Mouse (Mus musculus) hindbrain, postnatal 0 days (tissue): ENCODE measurements at regions not wholly inside any gene's neighbourhood (a gene's known extent, or its start where the extent isn't known, plus 50 kb on each side); places are given as distances from the start of the nearest gene placed in this dataset.

Experiments
- ATAC-seq: fragments of 200-750 bp; cut with Nextera tagmentation; 2 replicates; pipeline ENCODE4 v1.8.0; 2017; ENCODE audit warnings: mild to moderate bottlenecking, moderate TSS enrichment, moderate library complexity
- DNase-seq: peaks from one replicate; pipeline ENCODE4 v3.0.0-alpha.2; 2015; ENCODE audit warnings: low spot score
- H3K27ac ChIP-seq: fragments of 300-500 bp; sonication (generic); 2 replicates; pipeline ENCODE4 v1.5.1; 2014; ENCODE audit warnings: mild to moderate bottlenecking
- H3K27me3 ChIP-seq: fragments of 300-500 bp; sonication (generic); 2 replicates; pipeline ENCODE4 v1.6.1; 2014; ENCODE audit warnings: low read length, mixed read lengths; ENCODE audit not compliant: insufficient read depth
- H3K36me3 ChIP-seq: fragments of 300-500 bp; sonication (generic); 2 replicates; pipeline ENCODE4 v1.6.1; 2014; ENCODE audit warnings: low read length, mixed read lengths; ENCODE audit not compliant: insufficient read depth
- H3K4me1 ChIP-seq: fragments of 300-500 bp; sonication (generic); 2 replicates; pipeline ENCODE4 v1.6.1; 2014; ENCODE audit warnings: antibody characterized with exemption, low read length, mixed read lengths; ENCODE audit not compliant: insufficient read depth
- H3K4me2 ChIP-seq: fragments of 300-500 bp; sonication (generic); 2 replicates; pipeline ENCODE4 v1.6.1; 2014; ENCODE audit warnings: low read depth, mild to moderate bottlenecking, low read length, moderate library complexity, mixed read lengths
- H3K4me3 ChIP-seq: fragments of 300-500 bp; sonication (generic); 2 replicates; pipeline ENCODE4 v1.5.1; 2014; ENCODE audit warnings: low read length
- H3K9ac ChIP-seq: fragments of 300-500 bp; sonication (generic); replicated peaks from 2 replicates; pipeline ENCODE4 v1.6.1; 2014; ENCODE audit warnings: mild to moderate bottlenecking, low read length, moderate library complexity, mixed read lengths
- H3K9me3 ChIP-seq: fragments of 300-500 bp; sonication (generic); 2 replicates; pipeline ENCODE4 v1.6.1; 2016; ENCODE audit warnings: low read length, mixed read lengths
- CTCF ChIP-seq: IDR thresholded peaks from 2 replicates; pipeline ENCODE4 v1.5.1; 2016; ENCODE audit warnings: antibody characterized with exemption, control low read depth, low read depth
- WGBS: fragments of 180-500 bp; shearing (Covaris S2); extraction: QIAGEN DNeasy Blood & Tissue Kit; methylation state at CpG from one replicate; pipeline ENCODE4 v1.1.7; 2014; 5-methylcytosine and 5-hydroxymethylcytosine counted together

- Histone ChIP-seq H3K27me3 (no peaks in the 10 kb centered on the region), H3K4me1 (no peaks in the 10 kb centered on the region), H3K9me3 (no peaks in the 10 kb centered on the region), H3K4me2 (no peak overlapping the region), H3K27ac (no peak overlapping the region), H3K4me3 (no peak overlapping the region), H3K36me3 (no peaks in the 10 kb centered on the region), H3K9ac (no peak overlapping the region)
- no peak for DNase-seq
- no peak for TF ChIP-seq CTCF
- ATAC-seq, result no peak
- 80% methylated on average over 1 of the region's 1 CpGs for WGBS
These were observed 57.9 kb upstream of the Gm49339 start for GRCm38 (mm10) chr10:51422501-51422900.
